Mouse (Mus musculus) E14TG2a.4 (cell line): Measurements from ENCODE around the gene Prr15l.

Source experiments
- H3K27me3 ChIP-seq: 2 replicates; pipeline ENCODE4 v1.6.1; 2014; ENCODE audit warnings: low read length, control low read depth; ENCODE audit not compliant: insufficient read depth
- H3K36me3 ChIP-seq: 2 replicates; pipeline ENCODE4 v1.6.1; 2014; ENCODE audit warnings: low read length, control low read depth; ENCODE audit not compliant: insufficient read depth
- H3K4me1 ChIP-seq: replicated peaks from 2 replicates; pipeline ENCODE4 v1.6.1; 2014; ENCODE audit warnings: low read depth, low read length, control low read depth
- H3K4me3 ChIP-seq: replicated peaks from 2 replicates; pipeline ENCODE4 v1.5.1; 2014; ENCODE audit warnings: mild to moderate bottlenecking, low read length
- H3K9me3 ChIP-seq: 2 replicates; pipeline ENCODE4 v1.6.1; 2014; ENCODE audit warnings: low read length, control low read depth
- CTCF ChIP-seq: conservative IDR thresholded peaks from 2 replicates; pipeline ENCODE4 v1.5.1; 2014; ENCODE audit warnings: low read length
- NANOG ChIP-seq: IDR thresholded peaks from 2 replicates; pipeline ENCODE4 v1.6.1; 2014; ENCODE audit warnings: borderline replicate concordance, low read length, mixed read lengths
- POU5F1 ChIP-seq: IDR thresholded peaks from 2 replicates; pipeline ENCODE4 v1.6.1; 2014; ENCODE audit warnings: low read length, borderline replicate concordance

Prr15l gene

DNA sequence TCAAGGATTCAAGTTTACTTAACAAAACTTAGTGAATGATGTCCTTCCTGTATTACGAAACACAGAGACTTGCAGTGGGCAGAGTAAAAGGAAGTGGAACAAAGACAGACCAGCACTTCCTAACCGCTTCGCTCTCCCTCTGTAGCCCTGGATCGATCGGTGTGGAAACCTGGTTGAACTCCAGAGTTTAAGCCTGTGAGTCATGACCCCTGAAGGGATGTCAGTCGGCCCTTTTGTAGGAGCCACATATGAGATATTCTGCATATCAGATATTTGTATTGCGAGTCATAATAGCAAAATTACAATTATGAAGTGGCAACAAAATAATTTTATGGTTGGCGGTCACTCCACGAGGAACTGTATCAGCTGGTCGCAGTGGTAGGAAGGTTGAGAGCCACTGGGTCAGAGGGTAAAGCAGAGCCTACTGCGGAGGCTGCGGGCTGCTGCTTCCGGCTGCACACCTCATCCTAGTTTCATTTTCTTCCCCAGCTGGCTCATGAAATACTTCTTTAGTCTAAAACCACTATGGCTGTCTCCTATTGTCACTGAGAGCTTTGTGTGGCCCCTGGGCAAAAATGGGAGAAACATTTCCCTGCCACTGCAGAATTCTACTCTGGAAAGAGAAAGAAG is 39.1 kb downstream of the Prr15l start:
- H3K36me3 ChIP-seq, result peaks cover 33% of the 10 kb centered on the region
- TF ChIP-seq POU5F1 (no peak), NANOG (no peak), CTCF (no peak)
- no peaks in the 10 kb centered on the region for H3K27me3 ChIP-seq
- peak overlapping the region; percentile 24; the same call in 1 of the 2 replicates for H3K4me3 ChIP-seq
- H3K9me3 ChIP-seq, result no peaks in the 10 kb centered on the region
- H3K4me1 ChIP-seq, result peaks cover 98% of the 10 kb centered on the region

DNA sequence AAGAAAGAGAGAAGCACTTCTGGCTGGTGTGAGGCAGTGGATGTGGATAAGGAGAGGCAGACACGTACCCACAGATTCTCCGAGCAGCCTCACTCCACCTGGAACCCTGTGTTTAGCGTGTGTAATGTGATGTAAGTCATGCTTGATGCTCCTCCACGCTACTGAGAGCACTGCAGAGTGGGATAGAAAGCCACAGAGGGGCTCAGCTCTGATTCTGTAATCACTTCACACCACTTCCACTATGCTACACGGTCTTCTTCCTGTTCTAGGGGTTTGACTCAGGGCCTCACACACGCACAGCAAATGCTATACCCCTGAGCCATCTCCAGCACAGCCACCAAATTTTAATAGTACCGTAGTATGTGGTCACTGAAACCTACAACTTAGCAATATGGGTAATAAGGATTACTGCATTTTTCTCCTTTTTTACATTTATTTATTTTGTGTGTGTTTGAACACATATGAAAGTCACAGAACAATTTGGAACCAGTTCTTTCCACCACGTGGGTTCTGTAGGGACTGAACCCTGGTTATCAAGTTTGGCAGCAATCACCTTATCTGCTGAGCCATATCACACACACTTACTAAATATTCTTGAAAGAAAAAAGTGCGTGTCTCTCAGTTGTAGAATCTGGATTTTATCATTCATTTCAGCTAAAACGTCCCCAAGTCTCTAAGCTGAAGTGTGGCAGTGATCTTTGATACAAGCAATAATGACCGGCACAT is 39.8 kb downstream of the Prr15l start:
- no peaks in the 10 kb centered on the region for H3K9me3 ChIP-seq
- peak overlapping the region; percentile 24; the same call in 1 of the 2 replicates for H3K4me3 ChIP-seq
- TF ChIP-seq CTCF (no peak), NANOG (no peak), POU5F1 (no peak)

DNA sequence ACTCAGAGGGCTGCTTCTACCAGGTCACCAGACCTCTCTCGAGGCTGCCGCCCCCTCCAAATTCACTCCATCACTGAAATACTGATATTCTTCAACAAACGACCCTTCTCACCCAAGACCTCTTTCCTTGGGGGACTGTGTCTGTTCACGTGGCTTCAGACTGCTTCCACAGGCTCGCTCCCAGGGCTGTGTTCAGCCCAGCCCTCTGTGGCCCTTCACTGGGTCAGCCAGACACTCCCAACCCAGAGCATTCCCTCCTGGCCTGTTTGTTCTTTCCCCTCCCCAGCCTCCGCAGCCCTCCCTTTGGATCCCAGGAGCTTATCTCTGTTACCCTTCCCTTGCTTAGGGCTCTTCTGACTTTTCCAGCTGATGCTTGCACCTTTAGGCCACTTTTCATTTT is 40.6 kb downstream of the Prr15l start:
- TF ChIP-seq POU5F1 (no peak), NANOG (no peak), CTCF (no peak)
- Histone ChIP-seq H3K4me3 (no peak overlapping the region; the same call in 1 of the 2 replicates), H3K4me1 (peaks cover 98% of the 10 kb centered on the region), H3K27me3 (no peaks in the 10 kb centered on the region), H3K9me3 (no peaks in the 10 kb centered on the region), H3K36me3 (peaks cover 36% of the 10 kb centered on the region)

More for the DNA sequence above, 39.8 kb downstream of the Prr15l start:
- Histone ChIP-seq H3K4me1 (peaks cover 98% of the 10 kb centered on the region), H3K27me3 (no peaks in the 10 kb centered on the region), H3K36me3 (peaks cover 33% of the 10 kb centered on the region)

DNA sequence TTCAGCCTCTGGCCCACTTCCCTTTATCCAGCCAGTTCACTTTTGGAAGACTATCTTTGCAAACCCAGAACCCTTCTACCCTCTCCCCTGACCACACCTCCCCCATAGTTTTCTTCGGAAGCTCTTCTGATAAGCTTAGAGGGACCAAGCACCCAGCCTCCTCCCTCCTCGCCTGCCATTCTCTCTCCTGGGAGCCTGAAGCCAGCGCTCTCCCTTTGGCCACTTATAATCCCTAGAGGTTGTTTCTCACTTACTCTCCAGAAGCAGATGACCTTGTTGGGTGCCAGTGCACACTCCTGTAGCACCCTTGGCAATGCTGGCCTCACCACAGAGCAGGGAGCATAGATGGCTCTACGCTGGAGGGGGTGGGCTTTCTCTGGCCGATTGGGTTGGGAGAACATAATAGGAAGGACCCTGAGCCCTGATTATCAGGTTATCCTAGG is 41.4 kb downstream of the Prr15l start:
- H3K27me3 ChIP-seq, result no peaks in the 10 kb centered on the region
- peaks cover 39% of the 10 kb centered on the region for H3K36me3 ChIP-seq
- peaks cover 99% of the 10 kb centered on the region for H3K4me1 ChIP-seq
- 0 out of 2 replicates have a peak overlapping the region, but pooled peaks have one; percentile 14 for H3K4me3 ChIP-seq
- TF ChIP-seq CTCF (no peak), POU5F1 (no peak), NANOG (no peak)
- H3K9me3 ChIP-seq, result no peaks in the 10 kb centered on the region

DNA sequence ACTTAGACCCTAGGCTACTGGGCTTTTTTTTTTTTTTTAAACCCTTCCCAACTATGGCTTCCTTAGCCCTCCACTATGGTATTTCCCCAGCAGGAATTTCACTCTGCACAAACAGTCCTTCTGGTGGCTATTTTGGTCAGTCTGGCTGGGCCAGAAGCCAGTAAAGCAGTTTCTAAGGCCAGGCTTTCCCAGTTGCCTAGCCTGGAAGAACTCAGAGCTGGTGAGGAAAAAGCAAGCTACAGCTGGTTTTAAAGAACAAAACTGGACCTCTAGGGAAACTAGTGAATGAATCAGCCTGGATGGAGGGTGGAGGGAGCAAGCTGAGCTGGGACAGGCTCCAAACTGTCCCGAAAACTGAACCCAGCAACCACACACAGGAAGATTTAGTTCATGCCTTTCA is 41.8 kb downstream of the Prr15l start:
- TF ChIP-seq POU5F1 (no peak), NANOG (no peak), CTCF (no peak)
- Histone ChIP-seq H3K9me3 (no peaks in the 10 kb centered on the region), H3K4me3 (0 out of 2 replicates have a peak overlapping the region, but pooled peaks have one; percentile 14), H3K36me3 (peaks cover 40% of the 10 kb centered on the region), H3K4me1 (peaks cover 99% of the 10 kb centered on the region), H3K27me3 (no peaks in the 10 kb centered on the region)

DNA sequence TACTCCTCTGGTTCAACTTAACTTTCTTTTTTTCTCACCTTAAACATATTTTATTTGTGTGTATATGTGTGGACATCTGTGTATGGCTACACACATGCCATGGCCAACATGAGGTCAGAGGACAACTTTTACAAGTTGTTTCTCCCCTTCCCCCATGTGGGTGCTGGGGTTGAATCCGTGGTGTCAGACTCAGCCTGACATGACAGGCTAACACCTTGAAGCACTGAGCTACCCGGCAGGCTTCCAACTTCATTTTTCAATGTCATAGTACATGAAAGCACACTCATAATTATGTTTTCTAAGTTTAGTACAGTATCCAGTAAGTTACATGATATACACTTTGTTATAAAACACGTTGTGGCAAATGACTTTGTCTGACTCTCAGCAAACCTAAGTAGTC is 42.4 kb downstream of the Prr15l start:
- TF ChIP-seq NANOG (no peak), POU5F1 (no peak), CTCF (no peak)

DNA sequence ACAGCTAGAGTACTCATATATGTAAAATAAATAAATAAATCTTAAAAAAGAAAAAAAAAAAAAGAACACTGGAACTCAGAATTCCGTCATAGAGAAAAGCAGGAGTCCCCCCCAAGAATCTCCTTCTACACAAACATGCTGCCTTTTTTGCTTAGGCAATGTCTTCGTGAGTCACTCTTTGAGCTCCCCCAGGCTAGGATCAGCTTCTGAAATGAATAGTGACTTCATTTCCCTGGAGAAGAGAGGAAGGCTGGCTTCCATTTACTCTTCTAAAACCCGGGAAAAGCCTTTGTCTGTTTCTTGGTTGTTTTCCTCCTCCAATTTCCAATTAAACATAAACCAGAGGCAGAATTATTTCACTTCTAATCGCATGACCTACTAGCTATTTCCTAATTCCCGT is 45.0 kb downstream of the Prr15l start:
- peaks cover 87% of the 10 kb centered on the region for H3K4me1 ChIP-seq
- no peaks in the 10 kb centered on the region for H3K9me3 ChIP-seq
- no peak for TF ChIP-seq NANOG
- no peak for TF ChIP-seq CTCF
- TF ChIP-seq POU5F1, result no peak
- H3K36me3 ChIP-seq, result peaks cover 37% of the 10 kb centered on the region
- H3K27me3 ChIP-seq, result no peaks in the 10 kb centered on the region
- H3K4me3 ChIP-seq, result no peak overlapping the region

More for the DNA sequence above, 42.4 kb downstream of the Prr15l start:
- Histone ChIP-seq H3K4me1 (peaks cover 99% of the 10 kb centered on the region), H3K4me3 (no peak overlapping the region), H3K9me3 (no peaks in the 10 kb centered on the region), H3K27me3 (no peaks in the 10 kb centered on the region), H3K36me3 (peaks cover 36% of the 10 kb centered on the region)

DNA sequence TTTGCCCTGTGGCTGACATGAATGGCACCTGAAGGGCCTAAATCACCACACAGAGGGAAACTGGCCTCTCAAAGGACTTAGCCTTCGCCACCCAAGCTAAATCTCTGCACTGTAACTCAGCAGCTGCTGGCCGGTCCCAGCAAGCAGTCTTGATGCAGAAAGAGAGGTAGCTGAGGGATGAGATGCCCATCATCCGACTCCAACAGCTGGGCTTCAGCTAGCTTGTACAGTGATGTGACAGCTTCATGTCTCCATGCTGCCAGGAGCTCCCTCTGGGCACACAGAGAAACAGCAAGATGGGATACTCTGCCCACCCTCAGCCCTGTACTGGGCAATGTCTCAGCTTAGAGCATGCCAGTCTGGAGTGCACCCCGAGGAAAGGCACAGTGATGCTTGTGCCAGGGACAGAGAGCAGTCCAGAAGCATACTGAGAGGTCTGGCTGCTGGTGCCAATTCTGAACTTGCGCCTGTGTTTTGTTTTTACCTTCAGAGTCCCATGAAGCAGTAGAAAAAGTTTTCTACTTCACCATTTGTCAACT is 45.6 kb downstream of the Prr15l start:
- H3K4me3 ChIP-seq, result no peak overlapping the region
- peaks cover 35% of the 10 kb centered on the region for H3K36me3 ChIP-seq
- H3K27me3 ChIP-seq, result no peaks in the 10 kb centered on the region
- peaks cover 84% of the 10 kb centered on the region for H3K4me1 ChIP-seq
- TF ChIP-seq NANOG (no peak), CTCF (no peak), POU5F1 (no peak)
- H3K9me3 ChIP-seq, result no peaks in the 10 kb centered on the region
